Mouse (Mus musculus) heart, embryonic 10.5 days (tissue): ENCODE results near the gene Tkt. TPM values are rescaled to one million over a fixed set of nuclear protein-coding genes. Genes with fewer than 3 reads are reported as not detected.

ENCODE experiments used
- DNase-seq: peaks from one replicate; pipeline ENCODE4 v3.0.0-alpha.2; 2017; ENCODE audit warnings: low spot score
- H3K27ac ChIP-seq: fragments of 300-500 bp; sonication (generic); 2 replicates; pipeline ENCODE4 v1.5.1; 2016; ENCODE audit warnings: mild to moderate bottlenecking
- H3K27me3 ChIP-seq: fragments of 300-500 bp; sonication (generic); 2 replicates; pipeline ENCODE4 v1.6.1; 2016; ENCODE audit warnings: mild to moderate bottlenecking; ENCODE audit not compliant: poor library complexity, insufficient read depth, severe bottlenecking
- H3K36me3 ChIP-seq: fragments of 300-500 bp; sonication (generic); 2 replicates; pipeline ENCODE4 v1.6.1; 2016; ENCODE audit warnings: mild to moderate bottlenecking, moderate library complexity
- H3K4me1 ChIP-seq: fragments of 300-500 bp; sonication (generic); 2 replicates; pipeline ENCODE4 v1.6.1; 2016; ENCODE audit warnings: mild to moderate bottlenecking
- H3K4me3 ChIP-seq: fragments of 300-500 bp; sonication (generic); 2 replicates; pipeline ENCODE4 v1.5.1; 2016; ENCODE audit warnings: mild to moderate bottlenecking, moderate library complexity
- H3K9me3 ChIP-seq: fragments of 300-500 bp; sonication (generic); 2 replicates; pipeline ENCODE4 v1.6.1; 2016; ENCODE audit warnings: mild to moderate bottlenecking, moderate library complexity
- WGBS: fragments of 180-500 bp; shearing (Covaris S2); methylation state at CpG from one replicate; pipeline ENCODE4 v1.1.7; 2016; 5-methylcytosine and 5-hydroxymethylcytosine counted together
- polyA plus RNA-seq: library from polyadenylated mRNA; unstranded; fragments of >200 nt; fragmentation: Nextera tagmentation; extraction: Ambion mirVana; gene quantifications from 2 replicates; pipeline ENCODE4 v1.2.1, GENCODE M21; 2016

Gene Tkt
- polyA plus RNA-seq, 1 experiment from 2014 or later = 199 TPM

DNA sequence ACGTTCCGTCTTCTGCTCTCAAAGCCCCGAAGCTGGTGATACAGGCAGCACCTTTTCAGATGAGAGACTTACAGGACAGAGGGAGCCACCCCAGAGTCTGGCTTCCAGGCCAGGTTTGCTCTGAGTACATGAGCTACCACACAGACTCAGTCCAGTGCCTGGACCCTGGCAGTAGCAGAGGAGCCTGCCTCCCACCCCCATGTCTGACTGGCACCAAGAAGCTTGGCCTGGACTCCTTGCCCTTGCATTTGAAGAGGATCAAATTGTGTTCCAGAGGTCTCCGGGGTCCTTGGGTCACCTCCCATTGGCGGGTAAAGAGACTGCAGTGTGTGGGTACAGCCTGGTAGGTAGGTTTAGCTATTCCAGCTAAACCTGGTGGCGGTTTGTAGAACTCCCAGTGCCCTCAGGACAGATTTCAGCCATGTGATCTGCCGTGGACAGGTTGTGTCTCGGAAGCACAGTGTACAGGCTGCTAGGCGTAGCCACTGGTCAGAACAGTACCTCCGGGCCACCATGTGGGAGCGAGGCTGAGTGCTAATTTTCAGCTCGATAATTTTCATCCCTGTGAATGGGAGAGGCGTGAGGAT is 12.7 kb downstream of the Tkt start:
- Histone ChIP-seq H3K27me3 (no peaks in the 10 kb centered on the region), H3K4me3 (no peak overlapping the region), H3K36me3 (peaks cover 94% of the 10 kb centered on the region), H3K9me3 (no peaks in the 10 kb centered on the region), H3K4me1 (peaks cover 13% of the 10 kb centered on the region), H3K27ac (no peak overlapping the region)
- WGBS = 90% methylated on average over 13 of the region's 13 CpGs
- no peak for DNase-seq

DNA sequence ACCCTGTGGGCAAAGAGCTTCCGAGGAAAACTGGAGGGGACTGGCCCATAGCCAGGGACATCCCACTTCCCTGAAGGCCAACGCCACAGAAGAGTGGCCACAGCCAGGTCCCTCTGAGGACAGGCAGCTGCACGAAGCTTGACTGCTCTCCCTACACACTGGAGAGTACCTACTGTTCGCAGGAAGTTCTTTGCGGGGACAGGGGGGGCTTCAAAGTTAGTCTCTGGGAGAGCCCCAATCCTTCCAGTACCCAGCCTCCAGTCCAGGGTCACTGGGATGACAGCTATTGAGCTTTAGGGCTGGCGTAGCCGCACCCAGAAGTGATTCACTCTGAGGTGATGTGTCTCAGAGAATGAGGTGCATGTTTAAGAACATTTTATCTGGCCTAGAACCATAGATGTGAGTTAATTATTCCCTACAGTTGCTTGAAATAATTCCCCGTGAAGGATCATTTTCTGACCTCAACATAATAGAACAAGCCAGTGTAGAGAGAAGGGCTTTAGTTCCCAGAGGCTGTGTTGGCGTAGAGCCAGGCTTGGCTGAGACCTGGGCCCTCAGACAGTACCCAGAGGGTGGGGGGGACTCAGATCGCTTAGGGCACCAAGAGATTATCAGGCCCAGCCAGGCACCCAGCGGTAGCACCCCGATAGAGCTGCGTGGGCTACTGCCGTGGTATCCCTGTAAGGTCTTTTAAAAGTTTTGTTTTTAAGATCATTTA is 13.5 kb downstream of the Tkt start:
- Histone ChIP-seq H3K4me1 (peaks cover 13% of the 10 kb centered on the region), H3K36me3 (peaks cover 94% of the 10 kb centered on the region), H3K4me3 (no peak overlapping the region), H3K27ac (0 out of 2 replicates have a peak overlapping the region, but pooled peaks have one; percentile 0), H3K9me3 (no peaks in the 10 kb centered on the region), H3K27me3 (no peaks in the 10 kb centered on the region)
- WGBS = 87% methylated on average over 14 of the region's 14 CpGs
- DNase-seq = no peak

DNA sequence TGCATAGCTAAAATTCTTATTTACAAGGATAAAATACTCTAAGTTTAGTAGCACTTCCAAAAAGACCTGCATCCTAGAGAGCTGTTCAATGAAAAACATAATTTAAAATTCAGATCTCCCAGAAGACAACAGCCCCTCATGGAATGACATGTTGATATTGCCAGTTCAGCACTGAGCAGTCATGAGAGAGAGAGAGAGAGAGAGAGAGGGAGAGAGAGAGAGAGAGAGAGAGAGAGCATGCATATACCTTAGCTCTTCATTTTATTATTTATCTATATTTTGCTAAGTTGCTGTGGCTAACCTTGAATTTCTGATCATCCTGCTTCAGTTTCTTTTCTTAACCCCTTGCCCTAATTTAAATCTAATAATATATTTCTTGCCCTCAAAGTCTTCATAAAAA is 14.2 kb downstream of the Tkt start:
- H3K27me3 ChIP-seq = no peaks in the 10 kb centered on the region
- no peaks in the 10 kb centered on the region for H3K9me3 ChIP-seq
- no peak overlapping the region for H3K27ac ChIP-seq
- peaks cover 13% of the 10 kb centered on the region for H3K4me1 ChIP-seq
- H3K4me3 ChIP-seq = no peak overlapping the region
- peaks cover 94% of the 10 kb centered on the region for H3K36me3 ChIP-seq
- DNase-seq = no peak

DNA sequence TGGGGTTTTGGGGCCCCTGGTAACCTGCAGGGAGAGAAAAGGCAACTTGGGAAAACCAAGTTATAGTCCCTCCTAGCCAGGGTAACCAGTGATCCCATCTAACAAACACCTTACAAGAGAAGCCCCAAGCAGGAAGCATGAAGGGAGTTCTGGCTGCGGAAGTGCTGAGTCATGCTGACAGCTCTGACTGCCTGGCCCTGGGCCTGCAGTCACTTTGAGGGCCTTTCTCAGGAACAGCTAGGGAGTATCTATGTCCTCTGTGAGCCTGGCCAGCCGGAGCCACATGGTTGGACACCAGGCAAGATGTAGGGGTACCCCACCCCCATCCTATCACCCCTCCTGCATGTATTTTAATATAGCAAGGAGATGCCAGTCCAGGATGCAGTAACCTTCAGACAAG is 16.3 kb downstream of the Tkt start:
- Histone ChIP-seq H3K4me1 (peaks cover 7% of the 10 kb centered on the region; the same call in 1 of the 2 replicates), H3K36me3 (peaks cover 95% of the 10 kb centered on the region), H3K9me3 (no peaks in the 10 kb centered on the region), H3K27ac (peak overlapping the region; percentile 56; the same call in 1 of the 2 replicates), H3K4me3 (no peak overlapping the region), H3K27me3 (no peaks in the 10 kb centered on the region)
- whole genome bisulfite sequencing = 71% methylated on average over 2 of the region's 2 CpGs
- peak; percentile 86 for DNase-seq

DNA sequence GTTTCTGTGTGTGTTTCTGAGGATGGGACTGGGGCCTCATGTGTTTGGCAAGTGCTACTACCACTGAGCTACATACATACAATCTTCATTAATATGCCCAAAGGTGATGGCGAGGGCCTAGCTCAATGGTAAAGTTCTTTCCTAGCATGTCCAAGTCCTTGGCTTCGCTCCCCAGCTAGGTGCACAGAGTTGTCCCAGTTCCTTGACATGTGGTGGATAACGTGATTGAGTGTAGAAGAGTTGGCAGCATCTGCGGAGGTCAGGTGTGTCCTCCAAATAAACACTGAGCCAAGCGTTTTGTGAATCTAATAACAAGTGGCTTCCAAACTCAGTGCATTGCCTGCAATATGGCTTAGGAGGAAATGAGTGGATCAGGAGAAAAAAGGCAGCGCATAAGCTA is 18.2 kb downstream of the Tkt start:
- peaks cover 13% of the 10 kb centered on the region; the same call in 1 of the 2 replicates for H3K4me1 ChIP-seq
- no peak overlapping the region for H3K27ac ChIP-seq
- H3K9me3 ChIP-seq = no peaks in the 10 kb centered on the region
- no peak for DNase-seq
- 90% methylated on average over 6 of the region's 6 CpGs for WGBS
- H3K4me3 ChIP-seq = no peak overlapping the region
- H3K36me3 ChIP-seq = peaks cover 94% of the 10 kb centered on the region
- no peaks in the 10 kb centered on the region for H3K27me3 ChIP-seq

DNA sequence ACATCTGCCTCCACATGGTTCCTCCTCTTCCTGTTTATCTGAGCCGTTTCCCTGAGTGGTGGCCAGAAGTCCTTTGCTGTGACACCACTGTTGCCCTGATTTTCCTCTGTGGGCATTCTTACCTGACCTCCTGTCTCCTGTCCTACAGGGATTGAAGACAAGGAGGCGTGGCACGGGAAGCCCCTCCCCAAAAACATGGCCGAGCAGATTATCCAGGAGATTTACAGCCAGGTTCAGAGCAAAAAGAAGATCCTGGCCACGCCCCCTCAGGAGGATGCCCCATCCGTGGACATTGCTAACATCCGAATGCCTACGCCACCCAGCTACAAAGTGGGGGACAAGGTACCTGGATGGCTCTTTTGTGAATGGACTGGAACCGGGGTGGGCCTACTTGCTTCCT is 19.9 kb downstream of the Tkt start:
- DNase-seq = no peak
- Histone ChIP-seq H3K4me3 (no peak overlapping the region), H3K4me1 (peaks cover 13% of the 10 kb centered on the region; the same call in 1 of the 2 replicates), H3K27ac (no peak overlapping the region), H3K36me3 (peaks cover 99% of the 10 kb centered on the region), H3K9me3 (no peaks in the 10 kb centered on the region), H3K27me3 (no peaks in the 10 kb centered on the region)
- 89% methylated on average over 9 of the region's 9 CpGs for WGBS

DNA sequence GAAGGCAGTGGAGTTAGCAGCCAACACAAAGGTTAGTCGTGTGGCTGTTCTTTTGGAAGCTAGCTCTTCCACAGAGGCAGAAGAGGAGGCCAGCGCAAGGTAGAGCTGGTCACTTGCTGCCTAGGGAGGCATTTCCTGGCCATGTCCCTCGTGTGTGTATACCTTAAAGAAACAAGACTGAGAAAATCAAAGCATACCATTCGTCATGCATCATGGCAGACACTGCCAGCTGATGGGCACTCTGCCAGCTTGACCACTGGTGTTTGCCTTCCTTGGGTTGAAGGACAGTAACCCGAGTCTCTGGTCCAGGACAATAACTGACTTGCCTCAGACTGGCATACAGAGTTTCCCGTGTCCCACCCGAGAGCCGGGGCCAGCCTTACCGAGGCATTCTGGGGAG is 22.1 kb downstream of the Tkt start:
- Histone ChIP-seq H3K27ac (no peak overlapping the region), H3K4me1 (peaks cover 7% of the 10 kb centered on the region; the same call in 1 of the 2 replicates), H3K9me3 (no peaks in the 10 kb centered on the region), H3K4me3 (no peak overlapping the region), H3K27me3 (no peaks in the 10 kb centered on the region), H3K36me3 (peaks cover 97% of the 10 kb centered on the region)
- 83% methylated on average over 9 of the region's 9 CpGs for WGBS
- DNase-seq = no peak

DNA sequence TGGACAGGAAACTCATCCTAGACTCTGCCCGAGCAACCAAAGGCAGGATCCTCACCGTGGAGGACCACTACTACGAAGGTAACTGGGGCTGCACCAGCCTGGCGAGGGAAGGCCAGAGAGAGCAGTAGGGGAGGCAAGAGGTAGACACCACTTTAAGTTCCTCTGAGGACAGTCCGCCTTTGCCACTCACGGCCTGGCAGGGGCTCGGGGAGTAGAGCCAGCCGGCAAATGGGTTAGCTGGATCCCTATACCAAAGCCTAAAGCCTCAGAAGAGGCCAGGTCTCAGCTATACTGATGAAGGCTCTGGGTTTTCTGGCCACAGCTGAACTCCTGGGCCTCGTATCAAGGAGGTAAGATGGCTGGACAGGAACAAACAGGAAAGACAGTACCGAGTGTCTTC is 24.1 kb downstream of the Tkt start:
- Histone ChIP-seq H3K9me3 (no peaks in the 10 kb centered on the region), H3K4me3 (no peak overlapping the region), H3K27me3 (no peaks in the 10 kb centered on the region), H3K27ac (no peak overlapping the region), H3K36me3 (peaks cover 86% of the 10 kb centered on the region), H3K4me1 (peaks cover 19% of the 10 kb centered on the region; the same call in 1 of the 2 replicates)
- 86% methylated on average over 10 of the region's 10 CpGs for WGBS
- no peak for DNase-seq

DNA sequence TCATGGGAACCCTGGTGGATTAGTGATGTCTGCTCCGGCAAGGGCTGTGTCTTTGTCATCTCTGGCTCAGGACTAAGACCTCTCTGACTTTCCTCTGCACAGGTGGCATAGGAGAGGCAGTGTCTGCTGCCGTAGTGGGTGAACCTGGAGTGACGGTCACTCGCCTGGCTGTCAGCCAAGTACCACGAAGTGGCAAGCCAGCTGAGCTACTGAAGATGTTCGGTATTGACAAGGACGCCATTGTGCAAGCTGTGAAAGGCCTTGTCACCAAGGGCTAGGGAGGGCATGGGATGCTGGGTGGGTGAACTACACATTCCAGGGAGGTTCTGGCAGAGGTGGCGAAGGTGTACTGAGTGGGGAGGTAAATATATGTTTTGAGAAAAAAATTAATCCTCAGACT is 25.1 kb downstream of the Tkt start:
- Histone ChIP-seq H3K27ac (no peak overlapping the region), H3K4me3 (no peak overlapping the region), H3K4me1 (peaks cover 26% of the 10 kb centered on the region; the same call in 1 of the 2 replicates), H3K36me3 (peaks cover 77% of the 10 kb centered on the region), H3K9me3 (no peaks in the 10 kb centered on the region), H3K27me3 (no peaks in the 10 kb centered on the region)
- whole genome bisulfite sequencing = 78% methylated on average over 8 of the region's 8 CpGs
- DNase-seq = no peak

DNA sequence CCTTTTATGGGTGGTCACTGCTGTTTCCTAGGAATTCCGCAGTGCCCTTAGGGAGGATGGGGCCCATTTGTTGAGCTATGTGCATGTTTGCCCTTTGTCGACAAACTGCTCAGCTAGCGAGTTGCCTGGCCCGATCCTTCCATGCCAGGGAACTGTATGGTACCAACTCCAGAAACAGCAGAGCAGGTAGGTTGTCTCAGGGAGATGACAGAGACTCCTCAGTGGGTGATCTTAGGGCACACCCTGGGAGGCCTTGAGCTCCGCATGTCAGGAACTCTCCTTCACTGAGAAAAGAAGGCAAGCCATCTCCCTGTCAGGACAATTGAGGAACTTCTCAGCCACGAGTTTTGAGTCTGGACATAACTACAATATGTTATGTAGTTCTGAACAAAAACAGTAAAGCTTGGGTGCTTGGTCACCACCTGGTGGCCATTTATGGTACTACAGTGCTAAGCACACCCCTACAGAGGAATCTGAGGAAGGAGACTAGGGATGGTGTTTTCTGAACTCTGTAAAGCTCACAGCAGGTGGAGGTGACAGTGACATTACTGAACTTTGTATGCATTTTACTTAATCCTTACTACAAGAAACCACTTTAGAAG is 25.9 kb downstream of the Tkt start:
- 67% methylated on average over 6 of the region's 6 CpGs for WGBS
- Histone ChIP-seq H3K27me3 (no peaks in the 10 kb centered on the region), H3K9me3 (no peaks in the 10 kb centered on the region), H3K27ac (no peak overlapping the region), H3K4me3 (no peak overlapping the region), H3K4me1 (peaks cover 30% of the 10 kb centered on the region; the same call in 1 of the 2 replicates), H3K36me3 (peaks cover 68% of the 10 kb centered on the region)
- DNase-seq = no peak

DNA sequence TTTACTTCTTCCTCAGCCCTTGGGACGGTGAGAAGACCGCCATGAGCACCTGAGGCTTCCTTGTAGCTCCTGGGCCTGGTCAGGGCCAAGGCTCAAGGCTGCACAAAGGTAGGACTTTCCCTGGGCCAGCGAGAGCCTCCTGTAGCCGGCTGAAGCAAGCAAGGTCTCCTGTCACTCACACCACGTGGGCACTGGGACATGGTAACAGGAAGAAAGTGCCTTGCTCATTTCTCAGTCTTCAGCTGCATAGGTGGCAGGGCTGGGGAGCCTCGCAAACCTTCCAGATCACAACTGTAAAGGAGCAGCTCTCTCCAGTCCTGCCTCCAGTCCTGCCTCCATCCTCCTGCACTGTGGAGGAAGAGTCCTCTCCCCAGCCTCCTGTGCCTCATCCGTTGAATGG is 27.6 kb downstream of the Tkt start:
- Histone ChIP-seq H3K9me3 (no peaks in the 10 kb centered on the region), H3K27me3 (no peaks in the 10 kb centered on the region), H3K4me3 (no peak overlapping the region), H3K27ac (0 out of 2 replicates have a peak overlapping the region, but pooled peaks have one; percentile 17), H3K36me3 (peaks cover 52% of the 10 kb centered on the region), H3K4me1 (peaks cover 27% of the 10 kb centered on the region; the same call in 1 of the 2 replicates)
- DNase-seq = no peak
- WGBS = 72% methylated on average over 7 of the region's 7 CpGs

DNA sequence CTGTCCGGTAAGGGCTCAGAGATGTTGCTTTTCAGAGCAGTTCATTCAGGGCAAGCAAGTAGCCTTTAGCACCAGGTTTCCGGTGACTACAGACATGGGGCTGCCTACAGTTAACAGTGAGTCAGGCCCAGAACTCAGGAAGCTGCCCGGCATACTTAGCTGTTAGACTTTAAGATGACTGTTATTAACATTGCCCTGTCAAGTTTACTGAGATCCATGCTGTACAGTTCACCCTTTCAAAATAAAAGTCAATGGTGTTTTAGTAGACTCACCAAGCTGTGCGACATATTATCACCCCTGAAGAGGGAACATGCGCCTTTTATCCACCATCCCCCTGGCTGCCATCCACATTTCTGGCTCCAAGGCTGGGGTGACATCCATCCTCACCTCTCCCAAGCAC is 28.1 kb downstream of the Tkt start:
- H3K9me3 ChIP-seq = no peaks in the 10 kb centered on the region
- peaks cover 26% of the 10 kb centered on the region; the same call in 1 of the 2 replicates for H3K4me1 ChIP-seq
- H3K36me3 ChIP-seq = peaks cover 47% of the 10 kb centered on the region
- no peak for DNase-seq
- 61% methylated on average over 5 of the region's 5 CpGs for WGBS
- no peak overlapping the region for H3K4me3 ChIP-seq
- H3K27me3 ChIP-seq = no peaks in the 10 kb centered on the region
- H3K27ac ChIP-seq = 0 out of 2 replicates have a peak overlapping the region, but pooled peaks have one; percentile 32
